Mouse (Mus musculus) heart, embryonic 13.5 days (tissue): ENCODE data around the gene Foxf2. TPM values are rescaled to one million over a fixed set of nuclear protein-coding genes. Genes with fewer than 3 reads are reported as not detected.

Source experiments
- ATAC-seq: fragments of 200-750 bp; cut with Nextera tagmentation; 2 replicates; pipeline ENCODE4 v1.8.0; 2017; ENCODE audit warnings: moderate TSS enrichment; ENCODE audit not compliant: insufficient number of reproducible peaks, low FRiP score, low TSS enrichment; ENCODE audit errors: extremely low read depth
- H3K27ac ChIP-seq: fragments of 300-500 bp; sonication (generic); replicated peaks from 2 replicates; pipeline ENCODE4 v1.5.1; 2015; ENCODE audit warnings: moderate library complexity, mild to moderate bottlenecking, inconsistent platforms
- H3K27me3 ChIP-seq: fragments of 300-500 bp; sonication (generic); replicated peaks from 2 replicates; pipeline ENCODE4 v1.6.1; 2015; ENCODE audit warnings: mild to moderate bottlenecking, inconsistent platforms
- H3K36me3 ChIP-seq: fragments of 300-500 bp; sonication (generic); 2 replicates; pipeline ENCODE4 v1.6.1; 2015; ENCODE audit warnings: mild to moderate bottlenecking, inconsistent platforms
- H3K4me1 ChIP-seq: fragments of 300-500 bp; sonication (generic); 2 replicates; pipeline ENCODE4 v1.6.1; 2015; ENCODE audit warnings: inconsistent platforms
- H3K4me2 ChIP-seq: fragments of 300-500 bp; sonication (generic); 2 replicates; pipeline ENCODE4 v1.6.1; 2015; ENCODE audit warnings: inconsistent platforms, mild to moderate bottlenecking, moderate library complexity
- H3K4me3 ChIP-seq: fragments of 300-500 bp; sonication (generic); 2 replicates; pipeline ENCODE4 v1.5.1; 2015; ENCODE audit warnings: moderate library complexity, mild to moderate bottlenecking, inconsistent platforms
- H3K9ac ChIP-seq: fragments of 300-500 bp; sonication (generic); 2 replicates; pipeline ENCODE4 v1.6.1; 2015; ENCODE audit warnings: inconsistent platforms, mild to moderate bottlenecking, moderate library complexity
- H3K9me3 ChIP-seq: fragments of 300-500 bp; sonication (generic); 2 replicates; pipeline ENCODE4 v1.6.1; 2016; ENCODE audit warnings: inconsistent platforms
- WGBS: fragments of 180-500 bp; shearing (Covaris S2); methylation state at CpG from one replicate; pipeline ENCODE4 v1.1.7; 2015; ENCODE audit warnings: mixed read lengths; 5-methylcytosine and 5-hydroxymethylcytosine counted together
- microRNA-seq: library from miRNA; unstranded; fragments of <30 nt; microRNA quantifications from one replicate; pipeline ENCODE4, GENCODE M21; 2016
- polyA plus RNA-seq: library from polyadenylated mRNA; unstranded; fragments of >200 nt; fragmentation: Nextera tagmentation; extraction: Ambion mirVana; gene quantifications from 2 replicates; pipeline ENCODE4 v1.2.1, GENCODE M21; 2015

Foxf2 gene
- polyA plus RNA-seq, 1 experiment from 2014 or later: 1.0 TPM

DNA sequence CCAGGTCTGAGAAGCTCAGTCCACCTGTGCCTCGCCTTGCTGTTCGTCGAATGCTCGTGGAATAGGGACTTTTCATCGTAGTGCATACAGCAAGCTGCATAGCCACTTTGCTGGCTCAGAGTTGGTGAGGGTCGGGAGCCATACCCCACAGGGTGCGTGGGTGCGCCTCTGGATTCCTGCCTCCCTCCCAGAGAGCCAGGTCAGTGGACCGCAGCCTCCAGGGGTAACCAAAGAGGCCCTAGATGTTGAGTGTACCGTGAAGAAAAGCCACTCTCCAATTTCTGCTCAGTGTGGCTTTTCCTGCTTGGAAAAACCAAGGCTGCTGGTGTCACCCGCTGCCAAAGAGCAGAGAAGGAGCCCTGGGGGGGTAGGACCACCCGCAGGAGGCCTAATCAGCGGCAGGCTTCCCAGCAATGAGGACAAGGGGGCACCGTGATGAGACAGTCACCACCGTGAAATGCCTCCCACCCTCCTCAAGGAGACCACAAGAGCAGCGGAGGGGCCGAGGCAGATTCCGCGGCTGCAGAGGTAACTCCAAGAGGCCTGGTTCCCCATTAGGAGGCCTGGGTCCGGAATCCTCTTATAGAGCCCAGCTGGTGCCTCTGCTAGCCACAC, 26.6 kb downstream of the Foxf2 start:
- Histone ChIP-seq H3K9me3 (no peaks in the 10 kb centered on the region), H3K4me3 (no peak overlapping the region), H3K27ac (no peak overlapping the region), H3K27me3 (peaks cover 16% of the 10 kb centered on the region; the same call in 1 of the 2 replicates), H3K4me2 (no peak overlapping the region), H3K9ac (no peak overlapping the region), H3K36me3 (no peaks in the 10 kb centered on the region), H3K4me1 (no peaks in the 10 kb centered on the region)
- ATAC-seq: no peak
- 79% methylated on average over 20 of the region's 20 CpGs for WGBS

DNA sequence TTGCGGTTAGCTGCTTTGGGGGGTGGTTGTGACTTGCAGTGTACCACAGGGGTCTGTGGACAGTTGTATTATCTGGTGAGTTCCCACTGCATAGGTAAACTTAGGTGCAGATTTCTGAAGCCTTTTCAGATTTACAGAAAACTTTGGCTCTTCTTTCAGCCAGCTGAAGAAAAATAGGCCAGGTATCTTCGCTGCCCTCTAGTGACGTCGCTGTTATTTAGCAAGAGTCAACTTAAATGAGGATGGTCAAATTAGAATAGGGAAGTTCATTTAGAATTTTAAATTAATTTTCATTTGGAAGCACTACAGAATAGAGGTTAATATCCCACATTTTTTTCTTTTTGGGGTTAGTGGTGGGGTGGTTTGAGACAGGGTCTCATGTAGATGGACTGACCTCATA, 30.6 kb downstream of the Foxf2 start:
- Histone ChIP-seq H3K27ac (no peak overlapping the region), H3K9ac (no peak overlapping the region), H3K27me3 (peaks cover 28% of the 10 kb centered on the region), H3K36me3 (no peaks in the 10 kb centered on the region), H3K4me2 (no peak overlapping the region), H3K4me1 (no peaks in the 10 kb centered on the region), H3K9me3 (no peaks in the 10 kb centered on the region), H3K4me3 (no peak overlapping the region)
- ATAC-seq: no peak
- 59% methylated on average over 4 of the region's 4 CpGs for WGBS

DNA sequence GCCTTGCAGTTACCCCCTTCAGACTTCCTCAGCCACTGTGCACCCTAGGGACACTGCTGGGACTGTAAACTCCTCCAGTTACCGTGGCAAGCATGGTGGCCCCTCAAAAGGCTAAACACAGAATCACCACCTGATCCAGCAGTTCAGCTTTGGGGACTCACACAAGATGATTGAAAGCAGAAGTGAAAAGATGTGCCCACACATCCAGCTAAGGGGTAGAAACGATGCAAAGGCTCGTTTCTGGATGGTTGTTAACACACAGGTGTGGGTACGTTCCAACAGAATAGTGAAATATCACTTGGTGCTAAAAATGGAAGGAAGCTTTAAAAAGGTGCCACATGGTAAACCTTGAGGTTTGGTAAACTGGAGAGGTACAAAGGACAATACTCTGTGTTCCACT, 32.6 kb downstream of the Foxf2 start:
- H3K9ac ChIP-seq: no peak overlapping the region
- no peaks in the 10 kb centered on the region for H3K4me1 ChIP-seq
- no peak overlapping the region for H3K4me3 ChIP-seq
- no peak overlapping the region for H3K4me2 ChIP-seq
- no peaks in the 10 kb centered on the region for H3K36me3 ChIP-seq
- WGBS: 78% methylated on average over 4 of the region's 4 CpGs
- H3K9me3 ChIP-seq: no peaks in the 10 kb centered on the region
- H3K27me3 ChIP-seq: peaks cover 15% of the 10 kb centered on the region
- no peak overlapping the region for H3K27ac ChIP-seq
- no peak for ATAC-seq

DNA sequence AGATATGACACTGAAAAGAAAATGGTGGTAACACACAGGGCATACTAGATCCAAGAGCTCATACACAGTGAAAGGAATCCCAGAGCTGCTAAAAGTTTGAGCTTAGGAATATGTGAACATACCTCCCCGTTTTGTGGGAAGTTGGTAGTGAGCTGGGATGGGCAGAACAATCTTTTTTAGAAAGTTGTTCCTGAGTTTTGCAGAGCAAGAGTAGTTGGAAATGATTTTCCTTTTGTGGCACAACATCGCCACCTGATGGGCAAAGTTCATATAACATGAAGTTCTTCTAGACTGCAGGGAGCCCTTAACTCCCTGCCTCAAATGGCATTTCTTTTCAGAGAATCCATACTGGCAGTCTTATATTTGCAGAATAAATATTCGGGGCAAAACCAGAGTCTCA, 33.3 kb downstream of the Foxf2 start:
- H3K4me2 ChIP-seq: no peak overlapping the region
- ATAC-seq: no peak
- H3K4me3 ChIP-seq: no peak overlapping the region
- no peak overlapping the region for H3K27ac ChIP-seq
- no peaks in the 10 kb centered on the region for H3K4me1 ChIP-seq
- peaks cover 15% of the 10 kb centered on the region for H3K27me3 ChIP-seq
- H3K9ac ChIP-seq: no peak overlapping the region
- H3K36me3 ChIP-seq: no peaks in the 10 kb centered on the region
- 6% methylated on average over 3 of the region's 3 CpGs for WGBS
- H3K9me3 ChIP-seq: no peaks in the 10 kb centered on the region

DNA sequence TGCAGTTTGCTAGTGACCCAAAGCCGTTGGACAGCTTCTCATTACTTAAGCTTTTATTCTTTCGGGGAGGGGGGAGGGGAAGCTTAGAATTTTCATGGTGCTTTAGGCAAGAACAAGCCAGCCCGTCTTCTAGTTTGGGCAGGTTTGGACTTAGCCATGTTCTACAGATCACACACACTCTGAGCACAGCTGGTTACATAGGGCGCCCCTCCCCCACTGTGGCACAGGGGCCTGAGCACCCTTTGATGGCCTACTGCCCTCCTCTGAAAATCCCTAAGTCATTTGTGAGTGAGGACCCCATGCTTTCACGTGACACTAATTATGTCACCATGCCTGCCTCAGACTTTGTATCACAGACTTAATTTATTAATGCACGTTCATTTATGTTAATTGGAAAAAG, 35.6 kb downstream of the Foxf2 start:
- no peak for ATAC-seq
- peaks cover 15% of the 10 kb centered on the region for H3K27me3 ChIP-seq
- 67% methylated on average over 6 of the region's 6 CpGs for WGBS
- H3K27ac ChIP-seq: no peak overlapping the region
- no peaks in the 10 kb centered on the region for H3K4me1 ChIP-seq
- no peaks in the 10 kb centered on the region for H3K36me3 ChIP-seq
- no peak overlapping the region for H3K4me2 ChIP-seq
- no peak overlapping the region for H3K4me3 ChIP-seq
- no peaks in the 10 kb centered on the region for H3K9me3 ChIP-seq
- H3K9ac ChIP-seq: no peak overlapping the region

DNA sequence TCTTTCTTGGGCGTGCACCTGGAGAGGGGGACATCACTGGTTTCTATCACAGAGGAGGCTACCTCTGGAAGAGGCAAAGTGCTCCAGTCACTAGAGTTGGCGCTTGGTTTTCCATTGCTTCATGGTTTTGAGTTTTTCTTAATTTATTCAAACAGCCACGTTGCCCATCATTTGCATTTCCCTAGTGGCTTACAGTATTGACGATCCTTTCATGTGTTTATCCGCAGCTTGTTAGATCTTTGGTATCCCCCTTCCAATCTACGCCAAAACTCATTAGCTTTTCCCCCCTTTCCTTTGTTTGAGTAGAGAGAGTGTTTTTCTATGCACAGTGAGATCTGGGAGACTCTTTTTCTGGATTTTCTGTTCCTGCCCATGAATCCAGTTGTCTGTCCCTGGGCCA, 39.8 kb downstream of the Foxf2 start:
- ATAC-seq: no peak
- Histone ChIP-seq H3K4me3 (no peak overlapping the region), H3K9ac (no peak overlapping the region), H3K27me3 (peaks cover 3% of the 10 kb centered on the region), H3K4me2 (no peak overlapping the region), H3K9me3 (no peaks in the 10 kb centered on the region), H3K27ac (no peak overlapping the region), H3K4me1 (no peaks in the 10 kb centered on the region), H3K36me3 (no peaks in the 10 kb centered on the region)
- WGBS: 67% methylated on average over 6 of the region's 6 CpGs

DNA sequence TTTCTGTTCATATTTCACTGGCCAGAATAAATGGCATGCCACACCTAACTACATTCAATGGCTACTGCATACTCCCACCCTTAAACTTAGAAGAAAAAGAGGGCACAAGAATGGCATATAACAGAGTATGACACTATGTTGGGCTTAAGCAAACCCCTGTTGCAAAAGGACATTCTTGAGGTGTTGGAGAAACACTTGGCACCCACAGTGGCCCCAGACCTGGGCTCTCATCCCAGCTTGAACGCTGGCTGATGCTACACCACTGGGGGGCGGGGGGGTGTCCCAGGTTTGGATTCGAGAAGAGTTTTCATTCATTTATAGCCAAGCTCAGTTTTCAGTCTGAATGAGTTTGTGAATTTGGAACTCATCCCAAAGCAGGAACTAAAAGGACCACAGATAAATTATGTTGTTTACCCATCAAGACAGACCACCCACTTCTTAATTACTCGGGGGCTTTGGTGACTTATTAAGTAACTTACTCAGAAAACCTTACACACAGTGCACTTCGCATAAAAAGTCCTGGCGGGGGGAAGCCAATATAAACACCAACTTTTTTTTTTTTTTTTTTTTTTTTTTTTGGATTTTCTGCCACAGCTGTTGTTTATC, 42.4 kb downstream of the Foxf2 start:
- 60% methylated on average over 6 of the region's 6 CpGs for WGBS
- H3K27ac ChIP-seq: no peak overlapping the region
- H3K9ac ChIP-seq: no peak overlapping the region
- H3K4me1 ChIP-seq: no peaks in the 10 kb centered on the region
- H3K9me3 ChIP-seq: no peaks in the 10 kb centered on the region
- H3K27me3 ChIP-seq: no peaks in the 10 kb centered on the region
- H3K4me2 ChIP-seq: no peak overlapping the region
- ATAC-seq: no peak
- H3K4me3 ChIP-seq: no peak overlapping the region
- no peaks in the 10 kb centered on the region for H3K36me3 ChIP-seq

DNA sequence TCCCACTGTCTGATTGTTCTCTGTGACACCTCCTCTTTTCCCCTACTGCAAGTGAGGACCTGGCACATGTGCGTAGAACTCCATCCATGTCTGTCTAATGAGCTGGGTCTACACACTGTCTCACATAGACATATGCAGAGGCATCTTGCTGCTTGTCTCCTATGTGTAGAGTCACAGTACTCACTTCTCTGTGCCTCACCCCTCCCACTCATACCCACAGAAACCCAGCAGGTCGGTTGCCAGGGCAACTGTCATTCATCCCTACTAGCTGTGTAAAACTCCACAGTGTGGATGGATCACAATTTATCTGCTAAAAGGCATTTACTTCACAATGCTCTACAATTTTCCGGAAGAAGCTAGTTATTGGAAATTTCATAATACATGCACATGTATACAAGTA, 46.5 kb downstream of the Foxf2 start:
- Histone ChIP-seq H3K9ac (no peak overlapping the region), H3K4me2 (no peak overlapping the region), H3K36me3 (no peaks in the 10 kb centered on the region), H3K4me3 (no peak overlapping the region), H3K27ac (no peak overlapping the region), H3K9me3 (no peaks in the 10 kb centered on the region), H3K27me3 (no peaks in the 10 kb centered on the region), H3K4me1 (no peaks in the 10 kb centered on the region)
- ATAC-seq: no peak
- 76% methylated on average over 3 of the region's 3 CpGs for WGBS

Small RNAs within 50 kb of the gene (microRNA-seq; reads per million reads assigned to microRNA genes)
- gene Gm27516: not detected

Other genes starting within 250 kb of the Foxf2 start
- 0.07 and 0.17 TPM in 2 replicates for gene Foxq1, start 69.7 kb upstream of the Foxf2 start, polyA plus RNA-seq
- not detected in 2 replicates for gene A530084C06Rik, start 66.5 kb upstream of the Foxf2 start, polyA plus RNA-seq
- 1.4 and 1.6 TPM in 2 replicates for gene Foxc1, start 180.8 kb downstream of the Foxf2 start, polyA plus RNA-seq